Mouse (Mus musculus) liver, adult 2 months (tissue): Measurements from ENCODE around the gene Itpkb.

ENCODE experiments used
- CTCF ChIP-seq: fragments of 200-500 bp; IDR thresholded peaks from 2 replicates; pipeline ENCODE4 v1.5.1; 2011; ENCODE audit warnings: low read depth, low read length, control low read depth
- POLR2A ChIP-seq: fragments of 200-500 bp; IDR thresholded peaks from 2 replicates; pipeline ENCODE4 v1.6.1; 2011; ENCODE audit warnings: low read length, control low read depth; ENCODE audit not compliant: insufficient read depth; ENCODE audit errors: extremely low read depth

DNA sequence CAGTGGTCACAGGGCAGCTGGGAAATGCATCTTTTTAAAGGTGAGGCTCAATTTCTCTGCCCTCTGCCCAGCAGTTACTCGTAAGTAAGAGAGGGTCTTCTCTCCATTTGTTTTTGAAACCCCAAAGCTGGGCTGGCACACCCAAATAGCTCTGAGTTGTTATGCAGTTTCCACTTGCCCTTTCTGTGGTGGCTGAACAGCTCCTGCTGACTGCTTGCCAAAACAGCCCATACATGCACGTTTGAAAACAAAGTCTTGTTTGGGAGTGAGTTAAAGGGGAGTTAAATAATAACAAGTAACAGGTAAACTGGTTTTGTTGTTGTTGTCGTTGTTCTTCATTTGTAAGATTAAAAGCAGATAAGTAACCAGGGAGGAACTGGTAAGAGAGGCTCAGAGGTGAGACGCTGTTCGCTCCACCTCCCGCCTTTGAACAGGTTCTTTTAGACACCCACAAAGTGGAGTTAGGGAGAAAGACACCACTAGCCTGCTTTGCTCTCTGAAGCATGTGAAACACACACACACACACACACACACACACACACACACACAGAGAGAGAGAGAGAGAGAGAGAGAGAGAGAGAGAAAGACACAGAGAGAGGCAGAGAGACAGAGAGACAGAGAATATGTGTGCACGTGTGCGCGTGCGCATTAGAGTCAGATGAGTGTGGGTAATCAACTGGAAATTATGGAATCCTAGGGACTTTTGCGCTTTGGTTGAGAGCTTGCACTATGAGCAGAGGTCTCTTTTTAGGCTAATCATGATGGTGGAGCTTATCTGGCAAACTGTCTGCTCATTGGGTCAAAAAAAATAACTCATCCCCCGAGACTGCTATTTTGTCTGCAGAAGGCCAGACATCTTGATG lies 5.5 kb downstream of the Itpkb start:
- no peak for TF ChIP-seq POLR2A
- no peak for TF ChIP-seq CTCF
